Mouse (Mus musculus) CD4-positive naive resting alpha-beta T cell, adult 57 days (primary cell): ENCODE measurements around the gene Krt20. TPM values are rescaled to one million over a fixed set of nuclear protein-coding genes. Genes with fewer than 3 reads are reported as not detected.

Experiments
- total RNA-seq: library from RNA; stranded (reverse); gene quantifications from one replicate; pipeline ENCODE4 v1.2.4, GENCODE M21; 2023

Gene Krt20
- not detected for total RNA-seq

GRCm38 (mm10) chr11:99437972-99438371 is at the start of gene Krt20:
Krt20 (minus strand) TSS chr11:99438150.

GRCm38 (mm10) chr11:99422159-99422558 is 15.8 kb downstream of the Krt20 start, which contains the start of gene Krt12:
Krt12 (minus strand) TSS chr11:99422259.

GRCm38 (mm10) chr11:99389264-99389663 is 48.7 kb downstream of the Krt20 start, which contains the start of gene Krt10:
Krt10 (minus strand) TSS chr11:99389364.

Other genes starting within 250 kb of the Krt20 start
- gene Smarce1, start 207.1 kb downstream of the Krt20 start, total RNA-seq: 159 TPM
- gene Krt222, start 194.1 kb downstream of the Krt20 start, total RNA-seq: 0.24 TPM
- not detected for gene Krt24, start 152.9 kb downstream of the Krt20 start, total RNA-seq
- not detected for gene Krt25, start 115.2 kb downstream of the Krt20 start, total RNA-seq
- not detected for gene Krt26, start 100.2 kb downstream of the Krt20 start, total RNA-seq
- not detected for gene Krt27, start 87.0 kb downstream of the Krt20 start, total RNA-seq
- not detected for gene Krt28, start 63.2 kb downstream of the Krt20 start, total RNA-seq
- gene Krt10, start 48.8 kb downstream of the Krt20 start, total RNA-seq: 1.2 TPM
- gene Krt12, start 15.9 kb downstream of the Krt20 start, total RNA-seq: not detected
- not detected for gene Krt23, start 55.0 kb upstream of the Krt20 start, total RNA-seq
- not detected for gene Krt39, start 83.2 kb upstream of the Krt20 start, total RNA-seq
- gene Krt40, start 105.0 kb upstream of the Krt20 start, total RNA-seq: not detected
- not detected for gene Krtap3-3, start 112.7 kb upstream of the Krt20 start, total RNA-seq
- gene Krtap3-2, start 118.7 kb upstream of the Krt20 start, total RNA-seq: not detected
- gene Gm11939, start 121.3 kb upstream of the Krt20 start, total RNA-seq: not detected
- not detected for gene Krtap3-1, start 128.5 kb upstream of the Krt20 start, total RNA-seq
- not detected for gene Krtap1-5, start 142.9 kb upstream of the Krt20 start, total RNA-seq
- not detected for gene Krtap1-4, start 145.5 kb upstream of the Krt20 start, total RNA-seq
- gene Krtap1-3, start 153.2 kb upstream of the Krt20 start, total RNA-seq: not detected
- gene Krtap9-3, start 160.0 kb upstream of the Krt20 start, total RNA-seq: not detected
- not detected for gene Gm11938, start 165.2 kb upstream of the Krt20 start, total RNA-seq
- not detected for gene Gm11937, start 172.0 kb upstream of the Krt20 start, total RNA-seq
- not detected for gene Krtap2-4, start 176.7 kb upstream of the Krt20 start, total RNA-seq
- not detected for gene Gm11562, start 182.3 kb upstream of the Krt20 start, total RNA-seq
- gene Krtap4-1, start 190.1 kb upstream of the Krt20 start, total RNA-seq: not detected
- not detected for gene Krtap4-2, start 196.9 kb upstream of the Krt20 start, total RNA-seq
- not detected for gene Krtap4-7, start 205.9 kb upstream of the Krt20 start, total RNA-seq
- not detected for gene Gm11555, start 212.1 kb upstream of the Krt20 start, total RNA-seq
- gene Gm11563, start 220.8 kb upstream of the Krt20 start, total RNA-seq: not detected
- not detected for gene Krtap4-6, start 227.8 kb upstream of the Krt20 start, total RNA-seq